Mouse (Mus musculus) kidney, adult 2 months (tissue): ENCODE results near the gene Tnp2.

ENCODE experiments used
- CTCF ChIP-seq: fragments of 200-500 bp; conservative IDR thresholded peaks from 2 replicates; pipeline ENCODE4 v1.5.1; 2011; ENCODE audit warnings: low read depth, mild to moderate bottlenecking, control low read depth, low read length, moderate library complexity, mixed read lengths; ENCODE audit not compliant: insufficient read depth, insufficient read length
- POLR2A ChIP-seq: fragments of 200-500 bp; IDR thresholded peaks from one replicate; pipeline ENCODE4 v1.6.1; 2011; ENCODE audit warnings: low read depth, low read length, control low read depth

DNA sequence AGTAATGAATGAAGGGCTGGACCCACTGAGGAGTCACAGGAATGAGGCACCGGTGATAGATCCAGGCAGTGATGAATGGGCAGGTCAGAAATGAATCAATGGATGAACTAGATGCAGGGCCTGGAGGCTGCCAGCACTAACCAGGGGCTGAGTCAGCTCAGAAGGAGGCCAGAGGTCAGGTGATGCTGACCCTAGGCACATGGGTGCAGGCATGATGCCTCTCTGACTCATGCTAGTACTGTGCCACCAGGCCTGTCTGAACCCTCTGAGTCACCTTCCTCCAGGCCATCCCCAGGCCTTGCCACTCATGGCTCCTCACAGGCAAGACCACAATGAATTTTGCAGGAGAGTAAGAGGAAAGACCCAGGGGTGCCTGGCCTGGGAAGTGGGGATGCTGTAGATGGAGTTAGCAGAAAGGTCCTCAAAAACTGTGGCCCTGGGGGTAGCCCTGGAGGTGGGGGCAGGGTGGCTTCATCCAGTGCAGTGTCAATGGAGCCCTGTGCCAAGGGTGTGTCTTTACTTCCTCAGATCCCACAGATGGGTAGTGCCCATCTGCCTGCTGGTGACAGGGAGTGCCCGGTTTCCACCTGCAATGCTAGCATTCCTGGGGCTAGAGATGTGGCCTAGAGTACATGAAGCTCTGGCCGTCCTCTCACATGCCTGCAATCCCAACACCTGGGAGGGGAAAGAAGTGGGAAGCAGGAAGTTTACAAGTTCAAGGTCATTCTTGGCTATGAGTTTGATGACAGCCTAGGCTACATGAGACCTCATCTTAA, 33.8 kb downstream of the Tnp2 start:
- TF ChIP-seq CTCF (no peak), POLR2A (no peak)
